Mouse (Mus musculus): ENCODE measurements around the gene Cldn5.

Gene Cldn5

GRCm38 (mm10) chr16:18785485-18785884 lies 8.8 kb downstream of the Cldn5 start:
- DNase-seq (ENCODE audit: low spot score) = no peak

GRCm38 (mm10) chr16:18786652-18787051 lies 10.0 kb downstream of the Cldn5 start:
- no peak for DNase-seq (ENCODE audit: low spot score)

- no peak for DNase-seq (ENCODE audit: low spot score)
Measured at GRCm38 (mm10) chr16:18788627-18789406, 12.2 kb downstream of the Cldn5 start.

- DNase-seq (ENCODE audit: low spot score) = no peak
Measured at GRCm38 (mm10) chr16:18795223-18795899, 18.7 kb downstream of the Cldn5 start.

- no peak for DNase-seq (ENCODE audit: low spot score)
Measured at GRCm38 (mm10) chr16:18796645-18797044, 20.0 kb downstream of the Cldn5 start.

GRCm38 (mm10) chr16:18798151-18798550 lies 21.5 kb downstream of the Cldn5 start:
- no peak for DNase-seq (ENCODE audit: low spot score)

GRCm38 (mm10) chr16:18798841-18799240 lies 22.2 kb downstream of the Cldn5 start:
- DNase-seq (ENCODE audit: low spot score) = peak; percentile 21

- no peak for DNase-seq (ENCODE audit: low spot score)
Measured at GRCm38 (mm10) chr16:18805746-18806145, 29.1 kb downstream of the Cldn5 start.

GRCm38 (mm10) chr16:18809001-18809400 lies 32.4 kb downstream of the Cldn5 start:
- DNase-seq (ENCODE audit: low spot score) = no peak

- peak; percentile 10 for DNase-seq (ENCODE audit: low spot score)
Measured at GRCm38 (mm10) chr16:18811032-18811431, 34.4 kb downstream of the Cldn5 start.

- peak; percentile 74 for DNase-seq (ENCODE audit: low spot score)
Measured at GRCm38 (mm10) chr16:18811468-18812384, 35.1 kb downstream of the Cldn5 start, which contains the start of the genes Ufd1 and Cdc45. TSS of gene Ufd1 (plus strand) at chr16:18811779. TSS of gene Cdc45 (minus strand) at chr16:18811987.

GRCm38 (mm10) chr16:18812385-18812910 lies 35.8 kb downstream of the Cldn5 start:
- DNase-seq (ENCODE audit: low spot score) = no peak

GRCm38 (mm10) chr16:18822356-18822755 lies 45.7 kb downstream of the Cldn5 start:
- DNase-seq (ENCODE audit: low spot score) = no peak

- no peak for DNase-seq (ENCODE audit: low spot score)
Measured at GRCm38 (mm10) chr16:18822925-18823324, 46.3 kb downstream of the Cldn5 start.

All from ovary, postnatal 14 days (tissue).